Mouse (Mus musculus) MEL (cell line): ENCODE measurements around the gene 1700011L22Rik. TPM values are rescaled to one million over a fixed set of nuclear protein-coding genes. Genes with fewer than 3 reads are reported as not detected.

ENCODE experiments used
- DNase-seq: peaks from one replicate; pipeline ENCODE4 v3.0.0; 2011; ENCODE audit warnings: low read depth, low spot score
- H3K27ac ChIP-seq: 2 replicates; pipeline ENCODE4 v1.5.1; 2012; ENCODE audit warnings: low read depth, mild to moderate bottlenecking, control low read depth, low read length, moderate library complexity; ENCODE audit not compliant: control insufficient read depth
- H3K27me3 ChIP-seq, 2 experiments: fragments of 150-350 bp in 1 of 2; sonication (generic) in 1 of 2; 2 replicates each; pipeline ENCODE4 v1.6.1; 2012; ENCODE audit warnings: low read length in 2 of 2, mild to moderate bottlenecking in 2 of 2, improper control_type of control experiment in 1 of 2, moderate library complexity in 1 of 2; ENCODE audit not compliant: insufficient read depth in 2 of 2, control insufficient read depth in 1 of 2
- H3K36me3 ChIP-seq, 2 experiments: 2 replicates each; pipeline ENCODE4 v1.6.1; 2012 to 2014; ENCODE audit warnings: low read length in 2 of 2, improper control_type of control experiment in 1 of 2, inconsistent platforms in 1 of 2, mild to moderate bottlenecking in 1 of 2; ENCODE audit not compliant: insufficient read depth in 2 of 2, control insufficient read depth in 1 of 2
- H3K4me1 ChIP-seq, 2 experiments: fragments of 150-350 bp in 1 of 2; sonication (generic) in 1 of 2; 2 replicates each; pipeline ENCODE4 v1.6.1; 2012; ENCODE audit warnings: low read length in 2 of 2, improper control_type of control experiment in 1 of 2, mild to moderate bottlenecking in 1 of 2; ENCODE audit not compliant: insufficient read depth in 2 of 2, control insufficient read depth in 1 of 2
- H3K4me3 ChIP-seq, 2 experiments: fragments of 150-350 bp in 1 of 2; sonication (generic) in 1 of 2; 2 replicates each; pipeline ENCODE4 v1.5.1; 2012; ENCODE audit warnings: low read depth in 2 of 2, low read length in 2 of 2, mild to moderate bottlenecking in 2 of 2, moderate library complexity in 2 of 2, control low read depth in 1 of 2, improper control_type of control experiment in 1 of 2; ENCODE audit not compliant: control insufficient read depth in 1 of 2, insufficient read depth in 1 of 2
- H3K79me2 ChIP-seq: 2 replicates; pipeline ENCODE4 v1.6.1; 2012; ENCODE audit warnings: mild to moderate bottlenecking, low read length, moderate library complexity; ENCODE audit not compliant: control insufficient read depth, poor library complexity, insufficient read depth
- H3K9ac ChIP-seq: 2 replicates; pipeline ENCODE4 v1.6.1; 2012; ENCODE audit warnings: low read depth, mild to moderate bottlenecking, control low read depth, low read length, moderate library complexity; ENCODE audit not compliant: control insufficient read depth, poor library complexity, severe bottlenecking
- H3K9me3 ChIP-seq: fragments of 150-350 bp; sonication (generic); replicated peaks from 2 replicates; pipeline ENCODE4 v1.6.1; 2012; ENCODE audit warnings: mild to moderate bottlenecking, low read length, improper control_type of control experiment, moderate library complexity; ENCODE audit not compliant: insufficient read depth
- CHD1 ChIP-seq: IDR thresholded peaks from 2 replicates; pipeline ENCODE4 v1.6.1; 2012; ENCODE audit warnings: low read depth, mild to moderate bottlenecking, inconsistent platforms, low read length, improper control_type of control experiment
- CTCF ChIP-seq, 3 experiments: IDR thresholded peaks in 2 of 3; conservative IDR thresholded peaks in 1 of 3; 2 replicates each; pipeline ENCODE4 v1.5.1; 2011 to 2012; ENCODE audit warnings: low read length in 3 of 3, low read depth in 2 of 3, mild to moderate bottlenecking in 2 of 3, improper control_type of control experiment in 1 of 3, inconsistent platforms in 1 of 3, mixed read lengths in 1 of 3, moderate library complexity in 1 of 3; ENCODE audit not compliant: control insufficient read depth in 1 of 3, insufficient read depth in 1 of 3, poor library complexity in 1 of 3, severe bottlenecking in 1 of 3
- E2F4 ChIP-seq: IDR thresholded peaks from 2 replicates; pipeline ENCODE4 v1.6.1; 2011; ENCODE audit warnings: low read depth, low read length, improper control_type of control experiment, borderline replicate concordance
- ELF1 ChIP-seq: IDR thresholded peaks from 2 replicates; pipeline ENCODE4 v1.6.1; 2014; ENCODE audit warnings: low read depth, mild to moderate bottlenecking, inconsistent platforms, low read length, improper control_type of control experiment, moderate library complexity
- EP300 ChIP-seq, 2 experiments: IDR thresholded peaks; 2 replicates each; pipeline ENCODE4 v1.6.1; 2011; ENCODE audit warnings: improper control_type of control experiment in 2 of 2, low read length in 2 of 2, low read depth in 1 of 2, mild to moderate bottlenecking in 1 of 2
- ETS1 ChIP-seq: IDR thresholded peaks from 2 replicates; pipeline ENCODE4 v1.6.1; 2012; ENCODE audit warnings: low read depth, mild to moderate bottlenecking, inconsistent platforms, low read length, improper control_type of control experiment, moderate library complexity
- GATA1 ChIP-seq: IDR thresholded peaks from 2 replicates; pipeline ENCODE4 v1.6.1; 2011; ENCODE audit warnings: low read depth, low read length, improper control_type of control experiment
- HCFC1 ChIP-seq: IDR thresholded peaks from 2 replicates; pipeline ENCODE4 v1.6.1; 2012; ENCODE audit warnings: low read depth, mild to moderate bottlenecking, inconsistent platforms, low read length, improper control_type of control experiment, moderate library complexity
- KAT2A ChIP-seq: conservative IDR thresholded peaks from 2 replicates; pipeline ENCODE4 v1.6.1; 2012; ENCODE audit warnings: low read depth, low read length, improper control_type of control experiment, inconsistent platforms
- MAFK ChIP-seq: IDR thresholded peaks from 2 replicates; pipeline ENCODE4 v1.6.1; 2011; ENCODE audit warnings: low read depth, mild to moderate bottlenecking, low read length, improper control_type of control experiment, borderline replicate concordance
- MAX ChIP-seq: IDR thresholded peaks from 2 replicates; pipeline ENCODE4 v1.6.1; 2011; ENCODE audit warnings: low read length, improper control_type of control experiment
- MAZ ChIP-seq: IDR thresholded peaks from 2 replicates; pipeline ENCODE4 v1.6.1; 2012; ENCODE audit warnings: low read depth, mild to moderate bottlenecking, inconsistent platforms, low read length, improper control_type of control experiment
- MEF2A ChIP-seq: IDR thresholded peaks from 2 replicates; pipeline ENCODE4 v1.6.1; 2014; ENCODE audit warnings: low read depth, mild to moderate bottlenecking, inconsistent platforms, low read length, improper control_type of control experiment; ENCODE audit not compliant: poor library complexity, insufficient replicate concordance, severe bottlenecking; ENCODE audit errors: extremely low read depth
- MXI1 ChIP-seq: IDR thresholded peaks from 2 replicates; pipeline ENCODE4 v1.6.1; 2011; ENCODE audit warnings: mild to moderate bottlenecking, low read depth, low read length, improper control_type of control experiment
- MYC ChIP-seq: IDR thresholded peaks from 2 replicates; pipeline ENCODE4 v1.6.1; 2011; ENCODE audit warnings: low read depth, mild to moderate bottlenecking, low read length, improper control_type of control experiment, moderate library complexity
- NELFE ChIP-seq: IDR thresholded peaks from 2 replicates; pipeline ENCODE4 v1.6.1; 2011; ENCODE audit warnings: low read depth, low read length, improper control_type of control experiment
- NRF1 ChIP-seq: IDR thresholded peaks from 2 replicates; pipeline ENCODE4 v1.6.1; 2014; ENCODE audit warnings: low read depth, mild to moderate bottlenecking, inconsistent platforms, low read length, improper control_type of control experiment, moderate library complexity; ENCODE audit not compliant: poor library complexity, insufficient read depth, severe bottlenecking
- POLR2A ChIP-seq, 2 experiments: IDR thresholded peaks; 2 replicates each; pipeline ENCODE4 v1.6.1; 2011 to 2012; ENCODE audit warnings: low read length in 2 of 2, mild to moderate bottlenecking in 2 of 2, control low read depth in 1 of 2, improper control_type of control experiment in 1 of 2, low read depth in 1 of 2, moderate library complexity in 1 of 2; ENCODE audit not compliant: control insufficient read depth in 1 of 2, insufficient read depth in 1 of 2, poor library complexity in 1 of 2
- POLR2AphosphoS2 ChIP-seq: IDR thresholded peaks from 2 replicates; pipeline ENCODE4 v1.6.1; 2011; ENCODE audit warnings: low read length, improper control_type of control experiment
- RAD21 ChIP-seq: IDR thresholded peaks from 2 replicates; pipeline ENCODE4 v1.6.1; 2011; ENCODE audit warnings: mild to moderate bottlenecking, low read depth, low read length, improper control_type of control experiment
- SIN3A ChIP-seq: IDR thresholded peaks from 2 replicates; pipeline ENCODE4 v1.6.1; 2012; ENCODE audit warnings: low read length, improper control_type of control experiment, inconsistent platforms
- SMC3 ChIP-seq: IDR thresholded peaks from 2 replicates; pipeline ENCODE4 v1.6.1; 2011; ENCODE audit warnings: low read depth, low read length, improper control_type of control experiment
- TAL1 ChIP-seq: IDR thresholded peaks from 2 replicates; pipeline ENCODE4 v1.6.1; 2012; ENCODE audit warnings: mild to moderate bottlenecking, inconsistent platforms, low read length, moderate library complexity, mixed read lengths
- TBP ChIP-seq: IDR thresholded peaks from 2 replicates; pipeline ENCODE4 v1.8.0; 2011; ENCODE audit warnings: low read depth, low read length, improper control_type of control experiment
- TCF12 ChIP-seq: IDR thresholded peaks from 2 replicates; pipeline ENCODE4 v1.6.1; 2014; ENCODE audit warnings: low read depth, mild to moderate bottlenecking, inconsistent platforms, low read length, improper control_type of control experiment, moderate library complexity
- UBTF ChIP-seq: IDR thresholded peaks from 2 replicates; pipeline ENCODE4 v1.6.1; 2012; ENCODE audit warnings: low read depth, mild to moderate bottlenecking, inconsistent platforms, low read length, improper control_type of control experiment, moderate library complexity, borderline replicate concordance; ENCODE audit not compliant: insufficient read depth
- USF1 ChIP-seq: IDR thresholded peaks from 2 replicates; pipeline ENCODE4 v1.6.1; 2014; ENCODE audit warnings: low read depth, mild to moderate bottlenecking, inconsistent platforms, low read length, improper control_type of control experiment, moderate library complexity
- ZKSCAN1 ChIP-seq: IDR thresholded peaks from 2 replicates; pipeline ENCODE4 v1.6.1; 2012; ENCODE audit warnings: low read depth, mild to moderate bottlenecking, inconsistent platforms, low read length, improper control_type of control experiment, moderate library complexity
- ZMIZ1 ChIP-seq: IDR thresholded peaks from 2 replicates; pipeline ENCODE4 v1.6.1; 2012; ENCODE audit warnings: low read depth, mild to moderate bottlenecking, inconsistent platforms, low read length, improper control_type of control experiment, moderate library complexity
- ZNF384 ChIP-seq: IDR thresholded peaks from 2 replicates; pipeline ENCODE4 v1.6.1; 2012; ENCODE audit warnings: low read depth, mild to moderate bottlenecking, inconsistent platforms, low read length, improper control_type of control experiment
- polyA plus RNA-seq, 2 experiments: library from polyadenylated mRNA; stranded (reverse) in 1 of 2; unstranded in 1 of 2; fragments of >175 nt in 1 of 2; fragments of >200 nt in 1 of 2; gene quantifications; 2 replicates each; pipeline versions ENCODE4 v1.2.1 to v1.2.4; 2012; ENCODE audit warnings: low replicate concordance in 2 of 2, low read depth in 1 of 2; ENCODE audit not compliant: insufficient read length in 2 of 2, insufficient read depth in 1 of 2, missing spikeins in 1 of 2
- total RNA-seq: library from RNA; depleted of rRNA; stranded (reverse); fragments of 300-350 nt; gene quantifications from 2 replicates; pipeline ENCODE4 v1.2.3, GENCODE M21; 2012

1700011L22Rik gene
- total and polyA plus RNA-seq, 3 experiments = not detected

GRCm38 (mm10) chr8:79294610-79295275, 46.4 kb upstream of the 1700011L22Rik start, which contains the start of gene Mmaa:
Mmaa (minus strand) TSS chr8:79294937.
- Histone ChIP-seq H3K36me3 (peaks cover 0 to 26% of the 10 kb centered on the region in 2 experiments; a peak in 2 of 4 replicates), H3K27ac (peak within 1 kb of the TSS; percentile 93), H3K9ac (peak within 1 kb of the TSS; percentile 97), H3K79me2 (peaks cover 6% of the 10 kb centered on the region), H3K27me3 (no peaks in the 10 kb centered on the region), H3K4me3 (peak within 1 kb of the TSS; percentile 91 to 98), H3K4me1 (peaks cover 14 to 15% of the 10 kb centered on the region in 2 experiments), H3K9me3 (no peaks in the 10 kb centered on the region)
- TF ChIP-seq POLR2A (IDR thresholded peaks at IDR 0.05; ENCODE audit: control insufficient read depth in 1 of 2, insufficient read depth in 1 of 2, low read depth in 1 of 2, low read length in 2 of 2, poor library complexity in 1 of 2) = peak; percentile 91 to 94
- peak; percentile 64 for TF ChIP-seq ELF1
- TF ChIP-seq GATA1 = no peak
- peak; percentile 97 for TF ChIP-seq NRF1
- TF ChIP-seq ZNF384 = no peak
- TF ChIP-seq MYC = no peak
- peak; percentile 43; the same call in 1 of the 2 replicates for TF ChIP-seq SMC3
- TF ChIP-seq MXI1 = peak; percentile 78
- peak; percentile 65; the same call in 1 of the 2 replicates for TF ChIP-seq E2F4
- no peak for TF ChIP-seq MEF2A
- peak; percentile 63 for TF ChIP-seq TCF12
- no peak for TF ChIP-seq USF1
- no peak for TF ChIP-seq MAFK
- TF ChIP-seq TAL1 = no peak
- TF ChIP-seq SIN3A = peak; percentile 14; the same call in 1 of the 2 replicates
- peak; percentile 10 for TF ChIP-seq RAD21
- 0 out of 2 replicates have a peak, but pooled peaks have one; percentile 20 for TF ChIP-seq ETS1
- peak; percentile 89 for TF ChIP-seq POLR2AphosphoS2
- peak in 2 of 3 experiments; percentile 65 to 79; a peak in 4 of 6 replicates for TF ChIP-seq CTCF (IDR thresholded peaks at IDR 0.05 in 2 of 3, conservative IDR thresholded peaks at IDR 0.05 in 1 of 3; ENCODE audit: control insufficient read depth in 1 of 3, insufficient read depth in 1 of 3, low read depth in 2 of 3, low read length in 3 of 3, poor library complexity in 1 of 3, severe bottlenecking in 1 of 3)
- TF ChIP-seq ZMIZ1 = peak; percentile 76
- no peak for TF ChIP-seq ZKSCAN1
- TF ChIP-seq KAT2A = no peak; the same call in 1 of the 2 replicates
- no peak for TF ChIP-seq UBTF
- TF ChIP-seq MAZ = peak; percentile 87
- peak; percentile 85 for TF ChIP-seq HCFC1
- peak; percentile 36; the same call in 1 of the 2 replicates for TF ChIP-seq TBP
- no peak for TF ChIP-seq EP300 (IDR thresholded peaks at IDR 0.05; ENCODE audit: low read depth in 1 of 2, low read length in 2 of 2)
- TF ChIP-seq CHD1 = no peak
- TF ChIP-seq MAX = peak; percentile 69
- TF ChIP-seq NELFE = peak; percentile 96
- peak; percentile 97 for DNase-seq
